Mouse (Mus musculus): ENCODE measurements around the gene Als2cr12.

DNA sequence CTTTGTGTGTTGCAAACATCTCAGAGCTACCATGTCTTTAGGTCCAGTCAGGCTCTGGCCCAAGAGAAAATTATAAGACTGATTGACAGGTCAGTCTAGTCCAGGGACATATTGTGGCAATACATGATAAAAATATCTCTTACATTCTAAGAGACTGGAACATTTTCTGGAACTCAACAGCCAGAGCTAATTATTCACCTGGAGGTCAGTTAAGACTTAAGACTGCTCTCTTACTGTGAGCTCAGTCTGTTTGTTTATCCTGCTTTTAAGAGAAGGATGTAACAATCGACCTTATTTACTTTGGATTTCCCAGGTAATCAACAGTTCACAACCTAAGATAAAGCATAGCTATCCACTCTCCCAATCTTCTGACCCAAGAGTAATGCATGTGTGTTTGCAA lies 85.2 kb downstream of the Als2cr12 start:
- no peak for TF ChIP-seq POLR2A (IDR thresholded peaks at IDR 0.05; ENCODE audit: low read depth, low read length)
- TF ChIP-seq CTCF (IDR thresholded peaks at IDR 0.05; ENCODE audit: extremely low read depth, insufficient read length, insufficient replicate concordance, low read depth, low read length), result no peak
